Mouse (Mus musculus) bone marrow, adult 2 months (tissue): ENCODE measurements at regions not wholly inside any gene's neighbourhood (a gene's known extent, or its start where the extent isn't known, plus 50 kb on each side); places are given as distances from the start of the nearest gene placed in this dataset.

Source experiments
- CTCF ChIP-seq: fragments of 200-500 bp; IDR thresholded peaks from 2 replicates; pipeline ENCODE4 v1.5.1; 2011; ENCODE audit warnings: low read length, control low read depth; ENCODE audit not compliant: control insufficient read depth, insufficient read depth
- POLR2A ChIP-seq: fragments of 200-500 bp; IDR thresholded peaks from 2 replicates; pipeline ENCODE4 v1.6.1; 2011; ENCODE audit warnings: low read depth, mild to moderate bottlenecking, control low read depth, low read length, borderline replicate concordance; ENCODE audit not compliant: control insufficient read depth

DNA sequence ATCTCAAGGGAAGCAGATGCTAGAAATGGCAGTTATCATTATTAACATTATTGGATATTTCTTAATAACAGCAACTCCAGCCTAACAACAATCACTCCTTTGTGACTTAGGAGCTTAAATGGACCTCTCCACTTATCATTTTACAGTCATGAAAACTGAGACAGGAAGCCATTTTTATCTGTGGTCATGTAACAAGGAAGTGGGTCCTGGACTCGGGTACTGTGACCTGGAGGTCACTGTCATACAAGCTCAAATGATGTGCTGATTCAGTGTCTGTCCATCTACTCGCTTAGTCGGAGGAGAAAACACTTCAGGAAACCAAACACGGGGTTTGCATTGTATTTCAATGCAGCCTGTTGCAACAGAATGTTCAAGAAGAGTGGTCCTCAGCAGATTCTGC is 176.4 kb downstream of the Gm10260 start:
- TF ChIP-seq CTCF (no peak), POLR2A (no peak)
